Mouse (Mus musculus) intestine, embryonic 14.5 days (tissue): ENCODE measurements around the gene Dmwd. TPM values are rescaled to one million over a fixed set of nuclear protein-coding genes. Genes with fewer than 3 reads are reported as not detected.

ENCODE experiments used
- ATAC-seq: fragments of 200-750 bp; cut with Nextera tagmentation; replicated peaks from 2 replicates; pipeline ENCODE4 v1.8.0; 2017; ENCODE audit warnings: low read depth, moderate number of reproducible peaks, moderate TSS enrichment, moderate library complexity; ENCODE audit not compliant: low FRiP score, low TSS enrichment
- DNase-seq: peaks from one replicate; pipeline ENCODE4 v3.0.0-alpha.2; 2018; ENCODE audit warnings: low spot score
- H3K27ac ChIP-seq: fragments of 300-500 bp; sonication (generic); 2 replicates; pipeline ENCODE4 v1.5.1; 2014; ENCODE audit warnings: low read depth, mild to moderate bottlenecking, control low read depth
- H3K27me3 ChIP-seq: fragments of 300-500 bp; sonication (generic); replicated peaks from 2 replicates; pipeline ENCODE4 v1.6.1; 2014; ENCODE audit warnings: low read length, control low read depth; ENCODE audit not compliant: control insufficient read depth, insufficient read depth
- H3K36me3 ChIP-seq: fragments of 300-500 bp; sonication (generic); 2 replicates; pipeline ENCODE4 v1.6.1; 2014; ENCODE audit warnings: low read length, control low read depth; ENCODE audit not compliant: control insufficient read depth, insufficient read depth
- H3K4me1 ChIP-seq: fragments of 300-500 bp; sonication (generic); replicated peaks from 2 replicates; pipeline ENCODE4 v1.6.1; 2014; ENCODE audit warnings: low read length, control low read depth, mixed read lengths; ENCODE audit not compliant: control insufficient read depth, insufficient read depth
- H3K4me2 ChIP-seq: fragments of 300-500 bp; sonication (generic); 2 replicates; pipeline ENCODE4 v1.6.1; 2014; ENCODE audit warnings: low read length
- H3K4me3 ChIP-seq: fragments of 300-500 bp; sonication (generic); 2 replicates; pipeline ENCODE4 v1.5.1; 2014; ENCODE audit warnings: low read depth, low read length, control low read depth, mixed read lengths
- H3K9ac ChIP-seq: fragments of 300-500 bp; sonication (generic); 2 replicates; pipeline ENCODE4 v1.6.1; 2014; ENCODE audit warnings: mild to moderate bottlenecking, low read length
- H3K9me3 ChIP-seq: fragments of 300-500 bp; sonication (generic); 2 replicates; pipeline ENCODE4 v1.6.1; 2016; ENCODE audit warnings: low read length, control low read depth; ENCODE audit not compliant: control insufficient read depth
- WGBS: fragments of 180-500 bp; shearing (Covaris S2); extraction: QIAGEN DNeasy Blood & Tissue Kit; methylation state at CpG from one replicate; pipeline ENCODE4 v1.1.7; 2014; 5-methylcytosine and 5-hydroxymethylcytosine counted together
- polyA plus RNA-seq: library from polyadenylated mRNA; unstranded; fragments of >200 nt; fragmentation: Nextera tagmentation; extraction: Ambion mirVana; gene quantifications from 2 replicates; pipeline ENCODE4 v1.2.1, GENCODE M21; 2014

The Dmwd gene
- 15.8 and 16.0 TPM in 2 replicates for polyA plus RNA-seq

GRCm38 (mm10) chr7:19075723-19076585, at the start of gene Dmwd:
TSS of gene Dmwd (plus strand) at chr7:19076227.
- peaks cover 30% of the 10 kb centered on the region for H3K36me3 ChIP-seq
- no peaks in the 10 kb centered on the region for H3K27me3 ChIP-seq
- H3K4me3 ChIP-seq, result peak within 1 kb of the TSS; percentile 99
- H3K4me2 ChIP-seq, result peak within 1 kb of the TSS; percentile 78
- H3K9me3 ChIP-seq, result no peaks in the 10 kb centered on the region
- H3K9ac ChIP-seq, result peak within 1 kb of the TSS; percentile 98
- H3K27ac ChIP-seq, result peak within 1 kb of the TSS; percentile 54
- ATAC-seq, result peak; percentile 97
- peak; percentile 95 for DNase-seq
- peaks cover 16% of the 10 kb centered on the region for H3K4me1 ChIP-seq
- under 1% methylated on average over 85 of the region's 91 CpGs for WGBS

GRCm38 (mm10) chr7:19028067-19028466, 48.0 kb upstream of the Dmwd start:
- DNase-seq (no peak), ATAC-seq (no peak)
- Histone ChIP-seq H3K9me3 (no peaks in the 10 kb centered on the region), H3K9ac (no peak overlapping the region), H3K27me3 (peaks cover 6% of the 10 kb centered on the region), H3K4me2 (no peak overlapping the region), H3K4me1 (peaks cover 11% of the 10 kb centered on the region; the same call in 1 of the 2 replicates), H3K27ac (no peak overlapping the region), H3K4me3 (no peak overlapping the region), H3K36me3 (peaks cover 46% of the 10 kb centered on the region)

GRCm38 (mm10) chr7:19029084-19029653, 46.9 kb upstream of the Dmwd start:
- Histone ChIP-seq H3K9ac (no peak overlapping the region), H3K4me1 (peaks cover 11% of the 10 kb centered on the region; the same call in 1 of the 2 replicates), H3K4me2 (no peak overlapping the region), H3K4me3 (no peak overlapping the region), H3K36me3 (peaks cover 57% of the 10 kb centered on the region), H3K27me3 (no peaks in the 10 kb centered on the region), H3K27ac (no peak overlapping the region), H3K9me3 (no peaks in the 10 kb centered on the region)
- 53% methylated on average over 6 of the region's 6 CpGs for WGBS
- DNase-seq (peak; percentile 80), ATAC-seq (peak; percentile 50)

- no peak for ATAC-seq
- no peak overlapping the region for H3K9ac ChIP-seq
- 87% methylated on average over 4 of the region's 4 CpGs for WGBS
- H3K36me3 ChIP-seq, result peaks cover 81% of the 10 kb centered on the region
- H3K9me3 ChIP-seq, result no peaks in the 10 kb centered on the region
- H3K27me3 ChIP-seq, result no peaks in the 10 kb centered on the region
- DNase-seq, result no peak
- no peak overlapping the region for H3K4me2 ChIP-seq
- H3K4me3 ChIP-seq, result no peak overlapping the region
- no peak overlapping the region for H3K27ac ChIP-seq
- H3K4me1 ChIP-seq, result no peaks in the 10 kb centered on the region
These were observed 44.4 kb upstream of the Dmwd start for GRCm38 (mm10) chr7:19031641-19032040.

GRCm38 (mm10) chr7:19044616-19045015, 31.4 kb upstream of the Dmwd start:
- no peaks in the 10 kb centered on the region for H3K4me1 ChIP-seq
- ATAC-seq, result no peak
- no peak overlapping the region for H3K9ac ChIP-seq
- no peak for DNase-seq
- H3K27ac ChIP-seq, result no peak overlapping the region
- no peak overlapping the region for H3K4me3 ChIP-seq
- no peaks in the 10 kb centered on the region for H3K27me3 ChIP-seq
- 98% methylated on average over 6 of the region's 6 CpGs for WGBS
- no peak overlapping the region for H3K4me2 ChIP-seq
- no peaks in the 10 kb centered on the region for H3K9me3 ChIP-seq
- peaks cover 100% of the 10 kb centered on the region for H3K36me3 ChIP-seq

GRCm38 (mm10) chr7:19046286-19047069, 29.5 kb upstream of the Dmwd start:
- ATAC-seq (no peak), DNase-seq (no peak)
- Histone ChIP-seq H3K9me3 (no peaks in the 10 kb centered on the region), H3K4me3 (no peak overlapping the region), H3K36me3 (peaks cover 100% of the 10 kb centered on the region), H3K9ac (no peak overlapping the region), H3K4me1 (no peaks in the 10 kb centered on the region), H3K4me2 (no peak overlapping the region), H3K27ac (no peak overlapping the region), H3K27me3 (no peaks in the 10 kb centered on the region)
- WGBS, result 92% methylated on average over 11 of the region's 11 CpGs

GRCm38 (mm10) chr7:19048006-19048527, 28.0 kb upstream of the Dmwd start:
- H3K4me3 ChIP-seq, result no peak overlapping the region
- H3K36me3 ChIP-seq, result peaks cover 98% of the 10 kb centered on the region
- H3K27ac ChIP-seq, result no peak overlapping the region
- no peaks in the 10 kb centered on the region for H3K27me3 ChIP-seq
- H3K9me3 ChIP-seq, result no peaks in the 10 kb centered on the region
- WGBS, result 86% methylated on average over 14 of the region's 14 CpGs
- no peak overlapping the region for H3K4me2 ChIP-seq
- no peak for DNase-seq
- H3K9ac ChIP-seq, result no peak overlapping the region
- ATAC-seq, result no peak
- no peaks in the 10 kb centered on the region for H3K4me1 ChIP-seq

GRCm38 (mm10) chr7:19049252-19049651, 26.8 kb upstream of the Dmwd start:
- peaks cover 86% of the 10 kb centered on the region for H3K36me3 ChIP-seq
- ATAC-seq (no peak), DNase-seq (no peak)
- H3K27me3 ChIP-seq, result no peaks in the 10 kb centered on the region
- H3K4me3 ChIP-seq, result no peak overlapping the region
- no peak overlapping the region for H3K27ac ChIP-seq
- no peak overlapping the region for H3K9ac ChIP-seq
- WGBS, result 91% methylated on average over 5 of the region's 5 CpGs
- H3K4me1 ChIP-seq, result no peaks in the 10 kb centered on the region; the same call in 1 of the 2 replicates
- H3K4me2 ChIP-seq, result no peak overlapping the region
- H3K9me3 ChIP-seq, result no peaks in the 10 kb centered on the region
